Mouse (Mus musculus) bone marrow macrophage, adult 2 months (primary cell): Measurements from ENCODE around the gene Pmf1. TPM values are rescaled to one million over a fixed set of nuclear protein-coding genes. Genes with fewer than 3 reads are reported as not detected.

Experiments
- H3K27ac ChIP-seq: 2 replicates; pipeline ENCODE4 v1.5.1; 2012; ENCODE audit warnings: low read depth, low read length; ENCODE audit not compliant: insufficient read depth
- H3K4me1 ChIP-seq: 2 replicates; pipeline ENCODE4 v1.6.1; 2012; ENCODE audit warnings: low read length; ENCODE audit not compliant: control insufficient read depth, insufficient read depth
- H3K4me3 ChIP-seq: 2 replicates; pipeline ENCODE4 v1.5.1; 2012; ENCODE audit warnings: mild to moderate bottlenecking, low read length, moderate library complexity; ENCODE audit not compliant: insufficient read depth
- CTCF ChIP-seq: IDR thresholded peaks from 2 replicates; pipeline ENCODE4 v1.5.1; 2012; ENCODE audit warnings: low read depth, mild to moderate bottlenecking, low read length, moderate library complexity
- POLR2A ChIP-seq: IDR thresholded peaks from 2 replicates; pipeline ENCODE4 v1.6.1; 2012; ENCODE audit warnings: mild to moderate bottlenecking, low read depth, low read length, borderline replicate concordance
- polyA plus RNA-seq: library from polyadenylated mRNA; stranded (reverse); fragments of >200 nt; gene quantifications from 2 replicates; pipeline ENCODE4 v1.2.4, GENCODE M21; 2012; ENCODE audit not compliant: missing spikeins, insufficient read depth, insufficient read length

The Pmf1 gene
- polyA plus RNA-seq, 1 experiment, result 59.7 TPM

DNA sequence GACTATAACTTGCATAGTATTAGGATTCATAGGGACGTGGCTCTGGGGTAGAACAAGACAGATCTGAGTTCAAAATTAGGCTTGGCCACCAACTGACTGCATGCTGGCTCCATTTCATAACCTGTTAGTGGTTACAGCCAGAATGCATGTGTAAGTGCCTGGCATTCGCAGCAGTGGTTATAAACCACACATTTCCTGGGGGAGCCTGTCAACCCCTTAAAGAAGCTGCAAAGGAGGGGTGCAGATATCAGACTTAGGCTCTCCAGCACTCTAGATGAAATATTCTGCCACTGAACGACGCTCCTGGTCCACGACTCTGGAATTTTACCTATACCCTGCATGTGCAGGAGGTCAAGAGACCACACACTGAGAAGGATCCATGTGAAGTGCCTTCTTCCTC lies 42.1 kb upstream of the Pmf1 start:
- Histone ChIP-seq H3K27ac (no peak overlapping the region), H3K4me3 (no peak overlapping the region), H3K4me1 (peaks cover 48% of the 10 kb centered on the region)
- no peak for TF ChIP-seq POLR2A
- no peak for TF ChIP-seq CTCF

DNA sequence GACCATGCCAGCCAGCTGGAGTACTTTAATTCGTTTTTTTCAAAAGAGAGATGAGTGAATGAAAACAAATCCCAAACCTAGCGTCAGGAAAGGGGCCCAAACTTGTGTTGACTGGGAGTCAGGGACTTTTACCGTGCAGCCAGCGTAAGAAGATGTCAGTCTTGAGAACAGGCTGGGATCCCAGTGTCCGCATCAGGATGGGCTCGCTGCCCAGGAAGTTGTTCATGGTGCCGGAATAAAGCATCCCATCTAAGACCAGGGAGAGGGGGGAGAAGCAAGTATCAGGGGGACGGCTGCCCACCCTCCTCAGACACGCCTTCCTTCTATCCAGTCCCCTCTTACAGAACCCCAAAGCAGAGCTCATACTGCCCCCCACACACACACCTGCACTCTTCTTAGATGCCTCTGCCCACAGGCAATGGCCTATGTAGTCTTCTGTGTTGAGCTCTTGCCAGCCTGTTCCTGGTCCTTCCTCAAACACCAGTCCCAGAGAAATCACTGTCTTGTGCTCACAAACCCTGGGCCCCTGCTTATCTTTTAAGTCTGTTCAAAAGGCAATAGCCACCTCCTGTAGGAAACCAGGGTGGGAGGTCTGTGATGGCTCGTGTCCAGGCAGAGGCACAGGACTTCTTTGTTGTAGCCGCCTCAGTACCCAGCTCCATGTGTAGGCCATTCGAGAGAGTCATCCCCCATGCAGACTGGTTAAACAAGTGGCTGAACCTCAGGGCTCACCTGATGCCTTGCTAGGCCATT lies 40.4 kb upstream of the Pmf1 start:
- no peak for TF ChIP-seq CTCF
- Histone ChIP-seq H3K4me1 (peaks cover 44% of the 10 kb centered on the region), H3K4me3 (no peak overlapping the region)

DNA sequence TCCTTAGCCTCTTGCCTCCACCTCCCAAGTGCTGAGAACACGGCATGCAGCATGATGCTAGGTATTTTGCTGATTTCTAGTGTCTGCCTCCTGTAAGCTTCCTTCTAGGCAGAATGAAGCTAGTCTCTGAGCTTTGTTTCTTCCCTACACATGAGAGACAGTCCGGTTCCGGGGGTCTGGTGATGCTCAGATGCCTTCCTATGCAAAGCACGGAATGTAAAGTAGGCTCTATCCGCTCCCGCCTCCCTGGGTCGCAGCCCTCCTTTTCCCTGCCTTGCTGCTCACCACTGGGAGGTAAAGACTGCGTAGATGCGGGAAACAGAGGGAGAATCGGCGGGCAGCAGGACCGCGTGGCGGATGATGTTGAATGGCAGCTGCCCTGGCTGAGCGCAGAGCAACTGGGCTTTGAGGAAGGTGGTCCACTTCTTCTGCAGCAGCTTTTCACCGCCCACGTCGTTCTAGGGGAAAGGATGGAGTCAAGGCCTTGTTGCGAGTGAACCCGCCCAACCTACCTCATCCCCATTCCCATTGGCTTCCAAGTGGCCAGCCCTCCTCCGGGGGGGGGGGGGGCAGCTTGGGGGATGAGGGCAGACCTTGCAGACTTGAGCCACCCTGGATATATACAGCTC lies 39.4 kb upstream of the Pmf1 start:
- no peak overlapping the region for H3K4me3 ChIP-seq
- H3K27ac ChIP-seq, result no peak overlapping the region
- H3K4me1 ChIP-seq, result peaks cover 45% of the 10 kb centered on the region
- TF ChIP-seq POLR2A, result no peak
- TF ChIP-seq CTCF, result no peak

More for the DNA sequence above, 40.4 kb upstream of the Pmf1 start:
- no peak overlapping the region for H3K27ac ChIP-seq

DNA sequence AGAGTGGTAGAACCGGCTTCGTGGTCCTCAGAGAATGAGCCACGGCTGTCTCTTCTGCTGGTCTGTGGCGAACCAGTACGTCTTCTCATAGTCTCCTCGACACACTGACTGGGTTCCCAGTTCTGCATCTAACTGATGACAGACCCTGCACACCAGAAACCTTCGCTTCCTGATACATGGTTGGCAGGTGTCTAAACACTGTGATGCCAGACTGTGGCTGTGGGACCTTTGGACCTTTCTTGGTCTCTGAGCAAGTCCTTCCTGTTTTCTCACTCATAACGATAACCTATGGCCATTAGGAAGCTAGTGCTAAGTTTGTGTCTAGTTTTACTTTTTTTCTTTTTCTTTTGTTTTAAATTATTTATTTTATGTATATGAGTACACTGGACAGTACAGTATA lies 38.3 kb upstream of the Pmf1 start:
- H3K4me1 ChIP-seq, result peaks cover 40% of the 10 kb centered on the region
- H3K27ac ChIP-seq, result no peak overlapping the region
- no peak for TF ChIP-seq CTCF
- no peak for TF ChIP-seq POLR2A
- H3K4me3 ChIP-seq, result no peak overlapping the region

DNA sequence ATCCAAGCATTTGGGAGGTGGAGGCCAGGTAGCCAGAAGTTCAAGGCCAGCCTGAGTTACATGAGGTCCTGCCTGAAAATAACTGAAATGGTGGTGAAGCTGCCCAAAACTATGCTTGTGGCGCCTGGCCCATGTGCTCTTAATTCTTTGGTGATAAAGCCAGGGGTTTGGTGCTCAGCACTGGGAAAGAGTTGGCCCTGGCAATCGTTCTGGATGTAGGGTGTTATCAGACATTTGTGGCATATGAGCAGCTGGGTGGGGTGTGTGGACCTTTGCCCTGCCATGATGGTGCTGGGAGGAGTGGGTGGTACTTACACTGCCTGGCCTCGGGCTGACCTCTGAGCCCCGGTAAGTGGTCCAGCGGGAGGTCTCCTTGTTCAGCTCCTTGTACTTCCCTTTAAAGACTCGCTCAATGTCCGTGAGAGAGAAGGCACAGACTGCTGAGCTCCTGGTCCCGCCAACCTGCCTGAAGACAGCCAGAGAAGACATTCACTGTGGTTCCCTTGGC lies 37.6 kb upstream of the Pmf1 start:
- Histone ChIP-seq H3K4me1 (peaks cover 37% of the 10 kb centered on the region), H3K27ac (no peak overlapping the region), H3K4me3 (no peak overlapping the region)
- TF ChIP-seq POLR2A (no peak), CTCF (no peak)

DNA sequence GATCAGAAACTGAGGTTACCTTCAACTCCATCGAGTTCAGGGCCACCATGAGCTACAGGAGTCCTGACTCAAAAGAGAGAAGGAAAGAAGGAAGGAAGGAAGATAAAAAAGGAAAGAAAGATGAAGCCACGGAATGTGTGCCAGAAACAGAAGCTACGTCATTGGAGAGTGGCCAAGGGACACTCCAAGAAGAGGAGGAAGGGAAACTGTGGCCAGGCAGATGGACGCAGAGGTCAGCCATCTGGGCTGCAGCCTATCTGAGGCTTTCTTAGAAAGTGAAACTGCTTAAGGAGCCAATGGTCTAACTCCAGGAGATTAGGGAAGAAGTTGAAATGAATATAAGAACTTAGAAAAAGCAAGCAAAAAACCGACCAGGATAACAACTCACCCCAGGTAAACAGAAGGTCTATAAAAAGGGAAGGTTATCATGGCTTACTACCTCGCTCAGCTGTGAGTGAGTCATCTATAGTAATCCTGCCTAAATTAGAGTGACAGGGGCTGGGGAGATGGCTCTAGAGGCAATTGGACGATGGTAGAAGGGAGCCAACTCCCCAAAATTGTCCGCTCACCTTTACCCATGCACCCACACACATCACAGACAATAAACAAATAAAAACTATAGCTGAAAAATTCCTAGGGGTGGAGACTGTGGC lies 36.5 kb upstream of the Pmf1 start:
- peak overlapping the region; percentile 79 for H3K27ac ChIP-seq
- peak overlapping the region; percentile 41 for H3K4me3 ChIP-seq
- no peak for TF ChIP-seq CTCF
- no peak for TF ChIP-seq POLR2A
- peaks cover 43% of the 10 kb centered on the region for H3K4me1 ChIP-seq

DNA sequence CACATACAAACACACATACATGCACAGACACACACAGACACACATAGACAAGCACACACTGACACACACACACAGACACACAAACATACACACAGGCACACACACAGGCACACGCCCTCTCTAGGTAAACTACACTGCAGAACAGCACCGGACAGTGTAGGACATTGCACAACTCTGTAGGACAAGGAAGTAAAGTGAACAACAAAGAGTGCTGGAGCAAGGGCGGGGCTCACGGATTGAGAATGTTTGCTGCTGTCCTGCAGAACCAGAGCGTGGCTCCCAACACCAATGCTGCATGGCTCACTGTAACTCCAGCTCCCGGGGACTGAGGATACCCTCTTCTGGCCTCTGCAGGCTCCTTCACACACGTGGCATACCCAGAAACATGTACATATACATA lies 32.8 kb upstream of the Pmf1 start:
- H3K4me1 ChIP-seq, result peaks cover 53% of the 10 kb centered on the region
- H3K27ac ChIP-seq, result peak overlapping the region; percentile 60
- no peak for TF ChIP-seq POLR2A
- no peak for TF ChIP-seq CTCF
- no peak overlapping the region for H3K4me3 ChIP-seq

DNA sequence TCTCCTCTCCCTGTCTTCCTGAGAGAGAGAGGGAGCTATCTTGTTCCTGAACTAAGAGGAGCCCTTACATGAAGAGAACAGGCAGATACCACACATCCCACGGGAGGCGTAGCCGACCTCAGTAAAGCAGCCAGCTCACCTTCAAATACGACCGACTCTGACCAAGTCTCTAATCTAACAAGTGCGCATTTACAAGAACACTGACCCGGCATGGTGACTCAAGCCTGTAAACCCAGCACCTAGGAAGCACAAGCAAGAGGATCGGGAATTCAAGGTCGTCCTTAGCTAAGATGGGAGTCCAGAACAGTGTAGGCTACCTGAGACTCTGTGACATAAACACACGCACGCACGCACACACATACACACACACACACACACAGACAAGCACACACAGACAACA lies 32.4 kb upstream of the Pmf1 start:
- no peak for TF ChIP-seq CTCF
- TF ChIP-seq POLR2A, result no peak
- Histone ChIP-seq H3K4me1 (peaks cover 49% of the 10 kb centered on the region), H3K4me3 (no peak overlapping the region), H3K27ac (peak overlapping the region; percentile 13; the same call in 1 of the 2 replicates)

DNA sequence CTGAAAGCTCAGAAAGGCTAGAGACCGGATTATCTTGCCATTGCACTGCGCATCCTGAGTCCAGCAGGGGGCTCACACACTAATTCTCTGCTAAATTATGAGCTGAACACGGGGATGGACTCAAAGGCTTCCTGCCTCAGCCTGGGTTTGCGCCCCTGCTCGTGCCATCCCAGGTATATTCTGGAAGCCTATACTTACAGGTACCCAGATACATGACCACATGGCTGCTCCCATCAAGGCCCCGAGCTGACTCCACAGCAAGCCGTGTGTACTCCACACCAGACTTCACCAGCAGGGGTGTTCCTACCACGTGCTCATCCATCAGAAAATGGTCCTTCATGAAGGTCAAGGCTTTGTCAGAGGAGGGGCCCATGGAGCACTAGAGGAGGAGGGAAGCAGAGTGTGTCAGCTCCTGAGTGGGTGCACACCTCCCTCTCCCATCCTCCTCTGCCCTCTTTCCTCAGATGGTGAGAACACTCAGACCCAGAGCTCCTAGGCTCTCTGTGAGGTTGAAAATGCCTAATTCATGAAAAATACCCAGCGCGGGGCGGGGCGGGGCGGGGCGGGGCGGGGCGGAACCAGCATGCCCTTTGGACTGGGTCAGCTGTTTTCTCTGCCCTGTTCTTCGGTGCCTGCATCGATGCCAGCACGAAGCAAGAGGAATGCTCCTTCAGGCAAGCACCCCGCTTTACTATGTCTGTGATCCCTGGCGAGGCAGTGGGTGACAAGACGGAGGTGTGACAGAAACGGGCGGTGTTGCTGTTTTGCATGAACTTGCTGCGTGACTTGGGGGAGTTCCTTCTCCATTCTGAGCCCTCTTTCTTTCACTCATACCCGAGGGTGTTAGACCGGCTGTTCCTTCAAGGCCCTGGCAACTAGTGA lies 30.6 kb upstream of the Pmf1 start:
- Histone ChIP-seq H3K27ac (peak overlapping the region; percentile 50; the same call in 1 of the 2 replicates), H3K4me1 (peaks cover 37% of the 10 kb centered on the region), H3K4me3 (peak overlapping the region; percentile 53)

More for the DNA sequence above, 30.6 kb upstream of the Pmf1 start:
- TF ChIP-seq POLR2A, result no peak
- TF ChIP-seq CTCF, result peak; percentile 51; the same call in 1 of the 2 replicates
